Mouse (Mus musculus): ENCODE measurements around the gene Katna1.
"Not testable (repeated sequence)": the region's sequence is repeated elsewhere in the genome, so short reads cannot be mapped to it uniquely, and the experiment has no call there.

Katna1 gene

DNA sequence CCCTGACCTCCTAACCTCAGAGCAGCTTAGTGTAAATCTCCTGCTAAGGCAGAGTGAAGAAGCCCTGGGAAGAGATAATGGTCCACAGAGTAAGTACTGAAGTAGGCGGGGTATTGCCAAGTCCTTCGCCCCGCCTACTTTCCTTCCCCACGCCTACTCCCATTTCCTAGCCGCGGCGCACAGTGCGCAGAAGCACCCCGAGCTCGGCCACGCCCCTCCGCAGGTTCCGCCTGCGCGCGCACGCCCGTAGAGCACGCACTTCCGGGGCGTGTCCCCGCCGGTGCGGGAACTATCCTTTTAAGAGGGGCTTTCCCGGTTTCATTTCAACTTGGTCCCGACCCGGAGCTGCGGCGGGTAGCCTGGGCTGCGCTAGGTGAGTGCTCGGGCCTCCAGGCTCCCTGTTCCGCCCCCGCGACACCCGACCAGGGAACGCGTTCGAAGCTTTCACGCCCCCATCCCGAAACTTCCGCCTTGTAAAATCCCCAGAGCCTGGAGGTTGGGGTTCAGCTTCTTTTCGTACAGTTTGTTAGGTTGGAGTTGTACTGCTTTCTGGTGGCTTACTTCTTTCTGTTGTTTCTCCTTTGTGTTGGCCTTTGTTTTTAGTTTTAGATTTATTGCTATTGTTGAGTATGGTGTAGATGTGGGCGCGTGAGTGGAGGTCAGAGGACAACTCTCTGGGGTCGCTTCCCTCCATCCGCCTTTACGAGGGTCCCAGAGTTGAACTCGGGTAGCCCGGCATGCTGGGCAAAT lies at the start of gene Katna1:
Gene Katna1, plus strand, starts transcription at position 250 of the 750 bp plus-strand sequence.
- peak; percentile 99 for DNase-seq (ENCODE audit: low read depth, low spot score)

- DNase-seq (ENCODE audit: low read depth, low spot score) = peak; percentile 80
Measured at GRCm38 (mm10) chr10:7680731-7681301, 45.0 kb upstream of the Katna1 start, which contains the start of the genes Pcmt1 and Lats1. TSS of gene Pcmt1 (minus strand) at chr10:7681136. TSS of gene Lats1 (plus strand) at chr10:7681214.

GRCm38 (mm10) chr10:7681343-7682025 lies 44.3 kb upstream of the Katna1 start:
- DNase-seq (ENCODE audit: low read depth, low spot score) = peak; percentile 81

DNA sequence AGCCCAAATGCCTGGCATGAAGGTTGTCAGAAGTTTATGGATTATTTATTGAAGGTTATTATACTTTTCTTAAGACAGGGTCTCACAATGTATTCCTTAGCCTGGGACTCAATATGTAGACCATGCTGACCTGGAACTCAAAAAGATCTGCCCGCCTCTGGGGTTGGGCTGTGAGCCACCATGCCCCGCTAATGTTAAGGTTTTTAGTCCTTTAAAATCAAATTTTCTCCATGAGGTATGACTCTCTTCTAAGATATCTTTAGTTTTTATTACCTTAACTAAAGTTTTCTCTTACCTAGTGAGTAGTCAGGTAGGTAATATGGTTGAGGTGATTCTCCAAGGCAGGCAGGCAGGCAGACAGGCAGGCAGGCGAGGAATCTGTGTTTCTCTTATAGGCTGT lies 43.6 kb upstream of the Katna1 start:
- DNase-seq (ENCODE audit: low read depth, low spot score) = no peak

GRCm38 (mm10) chr10:7686902-7687301 lies 38.9 kb upstream of the Katna1 start:
- no peak for DNase-seq (ENCODE audit: low read depth, low spot score)

DNA sequence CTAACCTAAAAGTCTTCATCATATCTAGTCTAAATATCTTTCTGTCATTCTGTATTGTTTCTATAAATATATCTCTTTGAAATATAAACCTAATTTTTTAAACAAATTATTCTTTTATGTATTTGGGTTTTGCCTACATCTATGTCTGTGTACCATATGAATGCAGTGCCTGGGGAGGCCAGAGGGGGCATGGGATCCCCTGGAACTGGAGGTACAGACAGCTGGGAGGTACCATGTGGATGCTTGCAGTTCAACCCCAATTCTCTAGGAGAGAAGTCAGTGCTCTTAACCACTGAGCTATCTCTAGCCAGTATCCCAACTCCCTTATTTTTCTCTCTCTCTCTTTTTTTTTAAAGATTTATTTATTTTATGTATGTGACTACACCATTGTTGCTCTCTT lies 30.5 kb upstream of the Katna1 start:
- peak; percentile 38 for DNase-seq (ENCODE audit: low read depth, low spot score)

- DNase-seq (ENCODE audit: low read depth, low spot score) = no peak
Measured at GRCm38 (mm10) chr10:7700120-7700519, 25.7 kb upstream of the Katna1 start.

GRCm38 (mm10) chr10:7702586-7702985 lies 23.2 kb upstream of the Katna1 start:
- DNase-seq (ENCODE audit: low read depth, low spot score) = no peak

DNA sequence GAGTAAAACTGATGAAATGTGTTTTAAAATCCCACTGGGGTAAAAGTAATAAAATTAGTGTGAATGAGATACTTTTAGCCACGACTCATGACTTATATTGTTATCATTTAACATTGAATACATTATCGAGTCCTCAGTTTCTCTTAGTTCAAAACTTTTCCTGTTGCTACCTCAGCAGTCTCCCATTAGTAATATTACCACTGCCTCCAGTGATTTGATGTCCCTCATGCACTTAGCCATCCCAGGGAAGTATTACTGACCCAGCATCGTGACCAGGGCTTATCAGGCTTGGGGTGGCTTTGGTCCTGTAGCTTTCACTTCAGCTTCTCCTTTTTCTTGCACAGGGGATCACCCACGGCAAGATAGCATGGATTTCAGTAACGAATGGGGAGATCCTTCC lies 15.7 kb upstream of the Katna1 start:
- DNase-seq (ENCODE audit: low read depth, low spot score) = no peak

DNA sequence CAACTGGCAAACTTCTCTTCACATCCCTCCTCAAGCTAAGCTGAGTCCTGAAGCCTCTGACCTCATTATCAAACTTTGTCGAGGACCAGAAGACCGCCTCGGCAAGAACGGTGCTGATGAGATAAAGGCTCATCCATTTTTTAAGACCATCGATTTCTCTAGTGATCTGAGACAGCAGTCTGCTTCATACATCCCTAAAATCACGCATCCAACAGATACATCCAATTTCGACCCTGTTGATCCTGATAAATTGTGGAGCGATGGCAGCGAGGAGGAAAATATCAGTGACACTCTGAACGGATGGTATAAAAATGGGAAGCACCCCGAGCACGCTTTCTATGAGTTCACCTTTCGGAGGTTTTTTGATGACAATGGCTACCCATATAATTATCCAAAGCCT lies 13.3 kb upstream of the Katna1 start:
- no peak for DNase-seq (ENCODE audit: low read depth, low spot score)

DNA sequence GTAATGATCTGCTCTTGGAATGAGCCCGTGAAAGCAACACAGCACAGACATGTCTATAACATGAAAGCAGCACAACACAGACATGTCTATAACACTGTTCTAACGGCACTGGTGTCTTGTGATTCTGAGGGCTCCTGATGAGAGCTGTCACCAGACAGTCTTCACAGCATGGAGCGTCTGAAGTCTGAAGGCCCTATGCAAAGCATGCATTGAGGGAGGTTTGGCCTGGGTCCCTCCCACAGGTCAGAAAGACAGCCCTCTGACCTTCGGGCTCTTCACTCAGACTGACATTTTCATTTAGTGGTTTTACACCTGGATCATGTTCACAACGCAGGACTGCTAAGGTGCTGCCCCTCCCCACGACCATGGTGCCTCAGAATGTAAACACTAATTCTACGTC lies 10.7 kb upstream of the Katna1 start:
- peak; percentile 64 for DNase-seq (ENCODE audit: low read depth, low spot score)

DNA sequence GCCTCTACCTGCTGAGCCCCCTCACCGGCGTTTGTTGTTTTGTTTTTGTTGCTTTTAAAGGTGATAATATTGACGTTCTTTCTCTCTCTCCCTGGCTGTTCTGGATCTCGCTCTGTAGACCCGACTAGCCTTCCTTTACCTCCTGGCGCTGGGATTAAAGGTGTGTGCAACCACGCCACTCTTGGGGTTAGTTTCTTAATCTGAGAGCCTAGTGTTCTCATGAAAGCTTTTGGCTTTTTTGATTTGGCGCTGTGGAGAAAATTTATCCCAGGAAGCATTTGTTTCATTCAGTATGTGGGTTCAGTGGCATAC lies 657 bp downstream of the Katna1 start:
- DNase-seq (ENCODE audit: low read depth, low spot score) = peak; percentile 22

DNA sequence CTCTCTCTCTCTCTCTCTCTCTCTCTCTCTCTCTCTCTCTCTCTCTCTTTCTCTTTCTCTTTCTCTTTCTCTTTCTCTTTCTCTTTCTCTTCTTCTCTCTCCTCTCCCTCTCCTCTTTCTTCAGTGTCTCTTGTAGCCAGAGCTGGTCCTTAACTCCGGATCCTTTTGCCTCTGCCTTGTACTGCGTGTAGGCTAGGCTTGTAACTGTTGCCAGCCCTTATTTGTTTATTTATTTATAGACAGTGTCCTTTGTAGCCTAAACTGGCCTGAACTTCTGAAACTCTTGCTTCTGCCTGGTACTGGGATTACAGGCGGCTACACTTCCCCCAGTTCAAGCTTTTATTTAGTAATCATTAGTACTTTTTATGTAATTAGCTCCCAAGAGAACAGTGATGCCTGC lies 1.2 kb downstream of the Katna1 start:
- DNase-seq (ENCODE audit: low read depth, low spot score) = no peak

- no peak for DNase-seq (ENCODE audit: low read depth, low spot score)
Measured at GRCm38 (mm10) chr10:7731582-7731981, 5.8 kb downstream of the Katna1 start.

GRCm38 (mm10) chr10:7737122-7737521 lies 11.3 kb downstream of the Katna1 start:
- no peak for DNase-seq (ENCODE audit: low read depth, low spot score)

DNA sequence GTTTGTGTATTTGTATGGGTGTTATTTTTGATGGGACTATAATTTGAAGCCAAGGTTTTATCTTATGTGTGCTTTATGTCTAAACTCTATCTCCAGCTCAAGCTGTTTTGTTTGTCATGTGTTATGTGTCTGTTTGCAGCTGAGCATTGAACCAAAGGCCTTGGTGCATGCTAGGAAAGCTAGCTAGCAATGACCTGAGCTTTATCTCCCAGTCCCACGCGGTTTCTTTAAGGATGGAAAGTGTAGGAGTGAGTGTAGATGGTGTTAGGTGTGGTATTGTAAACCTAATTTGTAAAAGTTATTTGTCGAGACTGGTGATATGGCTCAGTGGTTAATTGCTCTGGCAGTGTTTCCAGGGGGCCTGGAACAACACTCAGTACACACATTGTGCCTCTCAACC lies 12.1 kb downstream of the Katna1 start:
- no peak for DNase-seq (ENCODE audit: low read depth, low spot score)

GRCm38 (mm10) chr10:7745528-7745927 lies 19.7 kb downstream of the Katna1 start:
- not testable (repeated sequence) for DNase-seq (ENCODE audit: low read depth, low spot score)

GRCm38 (mm10) chr10:7748752-7749151 lies 23.0 kb downstream of the Katna1 start:
- DNase-seq (ENCODE audit: low read depth, low spot score) = no peak

DNA sequence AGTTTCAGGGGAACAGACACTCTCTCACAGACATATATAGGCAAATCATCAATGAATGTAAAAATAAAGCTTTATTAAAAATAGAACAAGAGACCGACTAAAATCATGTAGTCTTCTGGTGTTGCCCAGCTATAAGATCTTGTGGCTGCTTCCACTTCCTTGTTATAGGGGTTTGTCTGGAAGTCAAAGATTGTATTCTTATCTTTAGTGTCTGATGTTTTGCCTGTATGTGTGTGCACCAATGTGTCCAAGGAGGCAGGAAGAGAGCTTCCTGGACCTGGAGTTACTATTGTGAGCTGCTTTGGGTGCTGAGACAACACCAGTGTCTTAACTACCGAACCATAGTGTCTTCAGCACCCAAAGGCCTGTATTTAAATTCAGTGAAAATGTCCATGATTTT lies 31.7 kb downstream of the Katna1 start:
- DNase-seq (ENCODE audit: low read depth, low spot score) = no peak

- no peak for DNase-seq (ENCODE audit: low read depth, low spot score)
Measured at GRCm38 (mm10) chr10:7772346-7772745, 46.5 kb downstream of the Katna1 start.

- no peak for DNase-seq (ENCODE audit: low read depth, low spot score)
Measured at GRCm38 (mm10) chr10:7772769-7773168, 47.0 kb downstream of the Katna1 start.

- DNase-seq (ENCODE audit: low read depth, low spot score) = no peak
Measured at GRCm38 (mm10) chr10:7775421-7775820, 49.6 kb downstream of the Katna1 start.

- DNase-seq (ENCODE audit: low read depth, low spot score) = no peak
Measured at GRCm38 (mm10) chr10:7778361-7778760, 52.6 kb downstream of the Katna1 start.
